Mouse (Mus musculus) ES-E14 (cell line): Measurements from ENCODE around the gene Ralgds.

Source experiments
- CHD2 ChIP-seq: IDR thresholded peaks from 2 replicates; pipeline ENCODE4 v1.6.1; 2014; ENCODE audit warnings: mild to moderate bottlenecking, low read depth, low read length, inconsistent platforms
- MAFK ChIP-seq: IDR thresholded peaks from 2 replicates; pipeline ENCODE4 v1.6.1; 2014; ENCODE audit warnings: mild to moderate bottlenecking, low read depth, low read length, inconsistent platforms; ENCODE audit not compliant: insufficient read depth

DNA sequence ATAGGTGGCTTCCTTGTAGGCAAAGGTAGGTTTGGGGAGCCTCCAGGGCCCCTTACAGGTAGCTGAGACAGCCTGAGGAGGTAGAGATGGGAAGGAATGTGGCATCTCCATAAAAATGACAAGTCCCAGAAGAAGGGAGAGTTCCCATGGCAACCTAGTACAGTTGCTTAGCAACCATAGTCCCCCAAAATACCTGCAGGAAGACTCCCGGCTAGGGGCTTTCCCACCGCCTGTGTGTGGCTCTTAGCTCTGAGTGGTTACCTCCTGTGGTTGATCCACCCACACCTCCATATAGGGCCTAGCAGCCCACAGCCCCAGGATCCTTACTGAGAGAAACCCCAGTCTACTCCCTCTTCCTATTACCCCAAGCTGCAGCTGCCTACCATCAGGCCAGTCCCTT, 5.3 kb downstream of the Ralgds start:
- TF ChIP-seq MAFK: no peak
- TF ChIP-seq CHD2: no peak
